Mouse (Mus musculus): ENCODE data around the gene Neurl2. TPM values are rescaled to one million over a fixed set of nuclear protein-coding genes. Genes with fewer than 3 reads are reported as not detected.
A peak's percentile ranks its signal among the peaks of the same experiment; 100 is the strongest.
"Not testable (repeated sequence)": the region's sequence is repeated elsewhere in the genome, so short reads cannot be mapped to it uniquely, and the experiment has no call there.

Neurl2 gene
- total RNA-seq, 2 experiments from 2014 or later = 33.3 to 34.0 TPM

- DNase-seq = no peak
Observed at GRCm38 (mm10) chr2:164815821-164816220, 17.4 kb downstream of the Neurl2 start.

- DNase-seq = no peak
Observed at GRCm38 (mm10) chr2:164815348-164815747, 17.9 kb downstream of the Neurl2 start.

DNA sequence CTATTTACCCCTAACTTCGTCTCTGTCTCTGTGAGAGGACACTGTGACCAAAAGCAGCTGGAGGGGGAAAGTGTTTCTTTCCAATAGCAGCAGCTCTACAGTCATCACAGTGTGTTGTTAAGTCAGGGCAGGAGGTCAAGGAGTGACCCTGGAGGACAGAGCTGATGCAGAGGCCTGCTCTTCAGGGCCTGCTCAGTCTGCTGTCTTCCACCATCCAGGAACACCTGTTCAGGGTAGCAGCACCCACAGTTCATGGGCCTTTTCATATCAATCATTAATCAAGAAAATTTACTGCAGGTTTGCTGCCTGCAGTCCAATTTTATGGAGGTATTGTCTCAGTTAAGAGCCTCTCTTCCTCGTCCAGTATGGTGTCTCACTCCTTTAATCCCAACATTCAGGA lies 19.7 kb downstream of the Neurl2 start:
- no peak for DNase-seq

DNA sequence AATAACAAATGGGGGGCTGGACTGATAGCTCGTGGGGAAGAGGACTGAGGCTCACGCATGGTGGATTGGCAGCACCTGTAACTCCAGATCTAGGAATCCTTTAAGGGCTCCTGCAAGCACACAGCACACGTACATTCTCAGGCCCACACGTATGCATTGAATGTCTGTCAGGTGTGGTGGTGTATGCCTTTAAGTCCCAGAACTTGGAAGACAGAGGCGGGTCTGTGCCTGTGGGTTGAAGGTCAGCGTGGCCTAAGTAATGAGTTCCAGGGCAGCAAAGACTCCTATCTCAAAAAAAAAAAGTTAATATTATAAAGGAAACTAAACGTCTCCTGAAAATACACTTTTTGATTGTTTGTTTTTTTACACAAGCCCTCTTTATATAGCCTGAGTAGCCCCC lies 26.6 kb downstream of the Neurl2 start:
- DNase-seq = no peak

DNA sequence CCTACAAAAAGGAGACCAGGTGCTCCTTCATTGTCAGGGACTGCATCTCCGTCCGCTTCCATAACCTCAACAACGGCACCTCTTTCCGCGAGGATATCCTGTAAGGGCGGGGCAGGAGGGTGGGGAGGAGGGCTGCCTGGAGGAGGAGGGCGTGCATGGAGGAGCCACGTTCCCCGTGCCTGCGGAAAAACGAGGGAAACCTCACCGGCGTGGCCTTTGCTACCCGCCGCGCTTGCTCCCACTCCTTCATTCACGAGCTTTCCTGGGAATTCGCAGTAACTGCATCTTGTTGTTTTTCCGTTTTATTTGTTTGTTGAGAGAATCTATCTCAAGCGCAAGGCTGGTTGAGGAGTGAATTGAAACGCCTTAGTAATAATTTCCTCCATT lies 27.9 kb downstream of the Neurl2 start:
- no peak for DNase-seq

GRCm38 (mm10) chr2:164804533-164805331 lies 28.5 kb downstream of the Neurl2 start, which contains the start of the genes Acot8 and Zswim3:
Gene Acot8, minus strand, starts transcription at chr2:164804882.
Gene Zswim3, plus strand, starts transcription at chr2:164805098.
- peak; percentile 99 for DNase-seq

DNA sequence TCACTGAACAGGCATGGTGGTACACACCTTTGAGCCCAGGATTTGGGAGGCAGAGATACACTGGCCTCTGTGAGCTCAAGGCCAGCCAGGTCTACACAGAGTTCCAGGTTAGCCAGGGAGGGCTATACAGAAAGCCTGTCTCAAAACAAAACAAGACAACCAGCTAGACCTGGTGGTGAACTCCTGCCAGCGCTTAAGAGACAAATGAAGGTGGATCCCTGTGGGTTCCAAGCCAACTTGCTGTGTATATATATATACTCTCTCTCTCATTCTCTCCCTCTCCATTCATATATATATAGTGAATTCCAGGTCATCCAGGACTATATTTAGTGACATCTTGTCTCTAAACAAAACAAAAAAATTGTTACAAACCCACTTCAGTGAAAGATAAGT lies 29.3 kb downstream of the Neurl2 start:
- DNase-seq = no peak

DNA sequence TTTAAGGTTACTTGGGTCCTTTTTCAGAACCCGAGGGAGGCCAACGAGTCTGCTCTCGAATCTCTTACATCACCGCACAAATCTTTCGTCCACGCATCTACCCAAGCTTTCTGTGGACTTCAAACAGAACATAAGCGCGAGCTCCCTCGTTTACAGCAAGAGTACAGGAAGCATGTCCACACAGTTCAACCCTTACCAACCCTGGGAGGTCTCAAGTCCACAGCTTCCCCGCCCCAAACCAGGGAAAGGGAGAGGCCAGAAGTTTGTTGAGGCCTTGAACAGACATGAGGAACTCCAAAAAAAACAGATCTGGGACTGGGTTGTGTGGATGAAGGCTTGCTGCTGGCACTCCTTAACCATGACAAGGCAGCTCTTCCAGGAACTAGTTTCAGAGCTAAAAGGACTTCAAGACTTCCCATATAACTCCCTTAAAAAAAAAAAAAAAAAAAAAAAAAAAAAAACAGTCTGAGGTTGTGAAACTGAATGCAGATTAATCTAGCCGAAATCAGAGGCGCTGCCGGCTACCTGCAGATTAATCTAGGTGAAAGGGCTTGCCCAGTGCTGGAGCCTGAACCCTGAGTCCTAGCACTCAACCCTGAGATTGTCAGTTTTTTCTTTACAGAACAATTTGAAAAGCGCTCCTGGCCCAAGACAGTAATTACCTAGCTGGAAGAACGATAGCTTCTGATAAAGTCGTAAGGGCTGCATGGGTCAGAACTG lies 29.9 kb downstream of the Neurl2 start:
- DNase-seq = no peak

DNA sequence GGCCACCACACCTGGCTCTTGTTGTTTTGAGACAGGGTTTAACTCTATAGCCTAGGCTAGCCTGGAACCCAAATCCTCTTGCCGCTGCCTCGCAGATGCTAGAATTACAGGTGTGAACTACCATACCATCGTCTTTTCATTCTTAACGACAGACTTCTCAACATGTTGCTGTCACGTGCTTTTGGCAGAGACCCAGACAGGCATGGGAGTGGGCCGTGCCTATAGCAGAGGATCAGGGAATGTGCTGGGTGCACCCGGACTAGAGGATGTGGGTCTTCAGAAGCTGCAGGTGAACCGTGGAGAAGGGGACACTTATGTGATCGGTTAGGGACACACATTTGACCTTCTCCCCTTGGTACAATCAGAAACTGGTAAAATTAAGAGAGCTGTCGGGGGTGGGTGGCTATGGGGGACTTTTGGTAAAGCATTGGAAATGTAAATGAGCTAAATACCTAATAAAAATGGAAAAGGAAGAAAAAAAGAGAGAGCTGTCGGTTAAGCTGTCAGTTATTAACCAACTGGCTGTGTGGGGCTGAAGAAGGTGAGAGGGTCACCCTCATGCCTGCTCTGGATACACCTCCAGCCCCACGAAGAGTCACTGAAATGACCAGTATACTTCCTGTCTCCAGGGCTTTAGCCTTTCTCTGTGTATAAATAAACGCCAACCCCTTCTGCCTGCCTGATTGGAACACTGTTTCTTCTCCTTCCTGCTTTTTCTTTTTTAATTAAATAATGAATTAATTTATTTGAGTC lies 32.8 kb downstream of the Neurl2 start:
- no peak for DNase-seq

- DNase-seq = not testable (repeated sequence)
Observed at GRCm38 (mm10) chr2:164798554-164798953, 34.7 kb downstream of the Neurl2 start.

GRCm38 (mm10) chr2:164795868-164796267 lies 37.4 kb downstream of the Neurl2 start:
- no peak for DNase-seq

- peak; percentile 92 for DNase-seq
Observed at GRCm38 (mm10) chr2:164794293-164794692, 39.0 kb downstream of the Neurl2 start.

GRCm38 (mm10) chr2:164793772-164794171 lies 39.5 kb downstream of the Neurl2 start:
- DNase-seq = no peak

DNA sequence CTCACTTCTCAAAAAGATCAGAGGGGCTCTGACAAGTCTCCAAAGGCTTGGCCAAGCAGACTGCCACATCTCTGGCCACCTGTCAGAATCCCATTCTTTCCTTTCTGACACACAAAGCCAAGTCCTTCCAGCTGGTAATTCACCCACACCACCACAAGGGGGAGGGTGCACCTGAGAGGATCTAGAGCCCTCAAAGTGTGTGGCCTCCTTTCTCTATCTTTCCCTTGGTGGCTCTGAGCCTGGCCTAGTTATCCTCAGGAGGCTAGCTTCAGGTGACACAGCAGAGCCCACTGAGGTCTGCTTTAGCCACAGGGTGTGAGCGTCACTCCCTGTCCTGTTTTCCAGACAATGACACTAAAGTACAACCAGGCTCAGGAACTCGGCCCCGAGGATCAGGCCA lies 40.0 kb downstream of the Neurl2 start:
- DNase-seq = peak; percentile 75

GRCm38 (mm10) chr2:164792400-164793190 lies 40.7 kb downstream of the Neurl2 start:
- DNase-seq = no peak

- DNase-seq = no peak
Observed at GRCm38 (mm10) chr2:164791841-164792261, 41.4 kb downstream of the Neurl2 start.

- DNase-seq = no peak
Observed at GRCm38 (mm10) chr2:164790451-164790850, 42.8 kb downstream of the Neurl2 start.

DNA sequence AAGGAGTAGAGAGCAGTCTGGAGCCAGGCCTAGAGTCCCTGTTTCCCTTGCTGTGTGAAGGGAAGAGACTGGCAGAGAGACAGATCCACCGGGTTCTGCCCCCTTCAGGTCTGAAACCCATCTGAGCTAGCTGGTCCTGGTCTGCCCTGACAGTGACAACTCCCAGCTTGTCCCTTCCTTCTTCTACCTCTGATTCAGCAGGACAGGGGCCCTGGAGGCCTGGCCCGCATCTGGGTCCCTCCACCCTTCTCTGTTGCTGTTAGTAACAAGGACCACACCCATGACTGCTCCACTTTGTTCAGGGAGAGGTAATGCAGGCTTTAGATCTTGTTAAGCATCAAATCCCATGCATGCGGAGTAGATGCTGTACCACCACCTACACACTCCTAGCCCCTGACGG lies 44.8 kb downstream of the Neurl2 start:
- DNase-seq = no peak

- no peak for DNase-seq
Observed at GRCm38 (mm10) chr2:164787779-164788178, 45.5 kb downstream of the Neurl2 start.

- no peak for DNase-seq
Observed at GRCm38 (mm10) chr2:164787032-164787431, 46.2 kb downstream of the Neurl2 start.

- DNase-seq = no peak
Observed at GRCm38 (mm10) chr2:164786388-164786885, 46.8 kb downstream of the Neurl2 start.

Measured in heart, postnatal 4 days (tissue).